Mouse (Mus musculus): ENCODE measurements around the gene Gabrb3. TPM values are rescaled to one million over a fixed set of nuclear protein-coding genes. Genes with fewer than 3 reads are reported as not detected.
A peak's percentile ranks its signal among the peaks of the same experiment; 100 is the strongest.

Gabrb3 gene
- polyA plus RNA-seq, 1 experiment from 2014 or later: 7.0 TPM

- H3K36me3 ChIP-seq: no peaks in the 10 kb centered on the region
- 94% methylated on average over 12 of the region's 12 CpGs for WGBS
Measured at GRCm38 (mm10) chr7:57564403-57564802, 144.9 kb downstream of the Gabrb3 start.

GRCm38 (mm10) chr7:57590451-57591248 lies 171.2 kb downstream of the Gabrb3 start:
- Histone ChIP-seq H3K27ac (peak overlapping the region; percentile 87), H3K4me3 (peak overlapping the region; percentile 79), H3K9me3 (no peaks in the 10 kb centered on the region), H3K4me1 (replicated peaks) (peaks cover 13% of the 10 kb centered on the region), H3K36me3 (no peaks in the 10 kb centered on the region), H3K27me3 (ENCODE audit: insufficient read depth, poor library complexity, severe bottlenecking) (peaks cover 35% of the 10 kb centered on the region)
- under 1% methylated on average over 71 of the region's 74 CpGs for WGBS
- DNase-seq (ENCODE audit: low spot score): peak; percentile 84

More at GRCm38 (mm10) chr7:57564403-57564802, 144.9 kb downstream of the Gabrb3 start:
- no peak overlapping the region for H3K4me3 ChIP-seq
- no peak overlapping the region for H3K27ac ChIP-seq
- H3K27me3 ChIP-seq (ENCODE audit: insufficient read depth, poor library complexity, severe bottlenecking): no peaks in the 10 kb centered on the region
- H3K9me3 ChIP-seq: no peaks in the 10 kb centered on the region
- no peaks in the 10 kb centered on the region for H3K4me1 ChIP-seq (replicated peaks)
- no peak for DNase-seq (ENCODE audit: low spot score)

- Histone ChIP-seq H3K36me3 (no peaks in the 10 kb centered on the region), H3K27ac (peak overlapping the region; percentile 87), H3K27me3 (ENCODE audit: insufficient read depth, poor library complexity, severe bottlenecking) (peaks cover 35% of the 10 kb centered on the region), H3K4me3 (peak overlapping the region; percentile 79), H3K9me3 (no peaks in the 10 kb centered on the region), H3K4me1 (replicated peaks) (peaks cover 13% of the 10 kb centered on the region)
- WGBS: under 1% methylated on average over 34 of the region's 34 CpGs
- no peak for DNase-seq (ENCODE audit: low spot score)
Measured at GRCm38 (mm10) chr7:57591249-57591577, 171.7 kb downstream of the Gabrb3 start.

- H3K9me3 ChIP-seq: no peaks in the 10 kb centered on the region
- H3K27ac ChIP-seq: peak overlapping the region; percentile 87
- H3K4me3 ChIP-seq: peak overlapping the region; percentile 79
- H3K36me3 ChIP-seq: no peaks in the 10 kb centered on the region
- H3K27me3 ChIP-seq (ENCODE audit: insufficient read depth, poor library complexity, severe bottlenecking): peaks cover 35% of the 10 kb centered on the region
- WGBS: under 1% methylated on average over 56 of the region's 56 CpGs
- DNase-seq (ENCODE audit: low spot score): peak; percentile 78
- H3K4me1 ChIP-seq (replicated peaks): peaks cover 13% of the 10 kb centered on the region
Measured at GRCm38 (mm10) chr7:57591578-57592431, 172.3 kb downstream of the Gabrb3 start.

GRCm38 (mm10) chr7:57597341-57597740 lies 177.8 kb downstream of the Gabrb3 start:
- Histone ChIP-seq H3K27me3 (ENCODE audit: insufficient read depth, poor library complexity, severe bottlenecking) (peaks cover under 1% of the 10 kb centered on the region; the same call in 1 of the 2 replicates), H3K4me3 (no peak overlapping the region), H3K4me1 (replicated peaks) (peaks cover 5% of the 10 kb centered on the region; the same call in 1 of the 2 replicates), H3K36me3 (no peaks in the 10 kb centered on the region), H3K9me3 (no peaks in the 10 kb centered on the region), H3K27ac (no peak overlapping the region)
- no peak for DNase-seq (ENCODE audit: low spot score)
- WGBS: 80% methylated on average over 5 of the region's 5 CpGs

- WGBS: 18% methylated on average over 3 of the region's 3 CpGs
- Histone ChIP-seq H3K4me3 (no peak overlapping the region), H3K4me1 (replicated peaks) (peaks cover 11% of the 10 kb centered on the region; the same call in 1 of the 2 replicates), H3K27ac (no peak overlapping the region), H3K27me3 (ENCODE audit: insufficient read depth, poor library complexity, severe bottlenecking) (no peaks in the 10 kb centered on the region), H3K9me3 (no peaks in the 10 kb centered on the region), H3K36me3 (no peaks in the 10 kb centered on the region)
- DNase-seq (ENCODE audit: low spot score): no peak
Measured at GRCm38 (mm10) chr7:57618697-57619096, 199.2 kb downstream of the Gabrb3 start.

- H3K27me3 ChIP-seq (ENCODE audit: insufficient read depth, poor library complexity, severe bottlenecking): no peaks in the 10 kb centered on the region
- H3K36me3 ChIP-seq: no peaks in the 10 kb centered on the region
- H3K27ac ChIP-seq: no peak overlapping the region
- 95% methylated on average over 2 of the region's 2 CpGs for WGBS
- no peak overlapping the region for H3K4me3 ChIP-seq
- H3K9me3 ChIP-seq: no peaks in the 10 kb centered on the region
- H3K4me1 ChIP-seq (replicated peaks): peaks cover 11% of the 10 kb centered on the region; the same call in 1 of the 2 replicates
- no peak for DNase-seq (ENCODE audit: low spot score)
Measured at GRCm38 (mm10) chr7:57620036-57620435, 200.5 kb downstream of the Gabrb3 start.

- WGBS: 79% methylated on average over 4 of the region's 4 CpGs
- Histone ChIP-seq H3K4me3 (no peak overlapping the region), H3K9me3 (no peaks in the 10 kb centered on the region), H3K4me1 (replicated peaks) (no peaks in the 10 kb centered on the region), H3K27ac (no peak overlapping the region), H3K27me3 (ENCODE audit: insufficient read depth, poor library complexity, severe bottlenecking) (no peaks in the 10 kb centered on the region), H3K36me3 (no peaks in the 10 kb centered on the region)
- DNase-seq (ENCODE audit: low spot score): no peak
Measured at GRCm38 (mm10) chr7:57623718-57624117, 204.2 kb downstream of the Gabrb3 start.

GRCm38 (mm10) chr7:57635026-57635425 lies 215.5 kb downstream of the Gabrb3 start:
- Histone ChIP-seq H3K36me3 (no peaks in the 10 kb centered on the region), H3K27ac (no peak overlapping the region), H3K4me3 (no peak overlapping the region), H3K4me1 (replicated peaks) (peaks cover 6% of the 10 kb centered on the region), H3K27me3 (ENCODE audit: insufficient read depth, poor library complexity, severe bottlenecking) (no peaks in the 10 kb centered on the region), H3K9me3 (no peaks in the 10 kb centered on the region)
- WGBS: 69% methylated on average over 4 of the region's 4 CpGs
- DNase-seq (ENCODE audit: low spot score): no peak

- Histone ChIP-seq H3K36me3 (no peaks in the 10 kb centered on the region), H3K27me3 (ENCODE audit: insufficient read depth, poor library complexity, severe bottlenecking) (no peaks in the 10 kb centered on the region), H3K27ac (no peak overlapping the region), H3K9me3 (no peaks in the 10 kb centered on the region), H3K4me1 (replicated peaks) (peaks cover 10% of the 10 kb centered on the region), H3K4me3 (no peak overlapping the region)
- WGBS: 55% methylated on average over 4 of the region's 4 CpGs
- no peak for DNase-seq (ENCODE audit: low spot score)
Measured at GRCm38 (mm10) chr7:57635687-57636086, 216.2 kb downstream of the Gabrb3 start.

- Histone ChIP-seq H3K4me1 (replicated peaks) (peaks cover 10% of the 10 kb centered on the region), H3K27ac (no peak overlapping the region), H3K9me3 (no peaks in the 10 kb centered on the region), H3K27me3 (ENCODE audit: insufficient read depth, poor library complexity, severe bottlenecking) (no peaks in the 10 kb centered on the region), H3K4me3 (no peak overlapping the region), H3K36me3 (no peaks in the 10 kb centered on the region)
- DNase-seq (ENCODE audit: low spot score): no peak
- 58% methylated on average over 1 of the region's 1 CpGs for WGBS
Measured at GRCm38 (mm10) chr7:57640796-57641195, 221.3 kb downstream of the Gabrb3 start.

GRCm38 (mm10) chr7:57647345-57647744 lies 227.9 kb downstream of the Gabrb3 start:
- Histone ChIP-seq H3K9me3 (no peaks in the 10 kb centered on the region), H3K27ac (no peak overlapping the region), H3K4me1 (replicated peaks) (no peaks in the 10 kb centered on the region), H3K27me3 (ENCODE audit: insufficient read depth, poor library complexity, severe bottlenecking) (no peaks in the 10 kb centered on the region), H3K4me3 (no peak overlapping the region), H3K36me3 (no peaks in the 10 kb centered on the region)
- WGBS: 89% methylated on average over 2 of the region's 2 CpGs
- DNase-seq (ENCODE audit: low spot score): no peak

Data from hindbrain, embryonic 10.5 days (tissue).